Mouse (Mus musculus): ENCODE data around the gene Litaf. TPM values are rescaled to one million over a fixed set of nuclear protein-coding genes. Genes with fewer than 3 reads are reported as not detected.

Gene Litaf
- polyA plus RNA-seq, 1 experiment from 2014 or later, result 39.6 TPM

GRCm38 (mm10) chr16:10991737-10992089 lies 74.2 kb downstream of the Litaf start:
- Histone ChIP-seq H3K4me1 (replicated peaks; ENCODE audit: control insufficient read depth, insufficient read depth, low read length) (peaks cover 6% of the 10 kb centered on the region), H3K4me2 (ENCODE audit: low read length) (peak overlapping the region; percentile 74), H3K4me3 (replicated peaks; ENCODE audit: low read length) (peak overlapping the region; percentile 58), H3K27me3 (replicated peaks; ENCODE audit: control insufficient read depth, insufficient read depth, low read length) (no peaks in the 10 kb centered on the region), H3K36me3 (ENCODE audit: control insufficient read depth, insufficient read depth) (no peaks in the 10 kb centered on the region), H3K27ac (ENCODE audit: low read length) (no peak overlapping the region), H3K9ac (replicated peaks; ENCODE audit: low read depth, low read length) (no peak overlapping the region), H3K9me3 (ENCODE audit: control insufficient read depth, low read length) (peaks cover 6% of the 10 kb centered on the region)
- no peak for ATAC-seq
- 65% methylated on average over 5 of the region's 5 CpGs for WGBS

GRCm38 (mm10) chr16:10990763-10991162 lies 75.2 kb downstream of the Litaf start:
- 97% methylated on average over 4 of the region's 4 CpGs for WGBS
- Histone ChIP-seq H3K27ac (ENCODE audit: low read length) (no peak overlapping the region), H3K4me3 (replicated peaks; ENCODE audit: low read length) (no peak overlapping the region), H3K4me2 (ENCODE audit: low read length) (no peak overlapping the region), H3K4me1 (replicated peaks; ENCODE audit: control insufficient read depth, insufficient read depth, low read length) (peaks cover 6% of the 10 kb centered on the region), H3K27me3 (replicated peaks; ENCODE audit: control insufficient read depth, insufficient read depth, low read length) (no peaks in the 10 kb centered on the region), H3K9me3 (ENCODE audit: control insufficient read depth, low read length) (peaks cover 6% of the 10 kb centered on the region), H3K9ac (replicated peaks; ENCODE audit: low read depth, low read length) (no peak overlapping the region), H3K36me3 (ENCODE audit: control insufficient read depth, insufficient read depth) (no peaks in the 10 kb centered on the region)
- ATAC-seq, result no peak

GRCm38 (mm10) chr16:10989896-10990295 lies 76.1 kb downstream of the Litaf start:
- Histone ChIP-seq H3K36me3 (ENCODE audit: control insufficient read depth, insufficient read depth) (no peaks in the 10 kb centered on the region), H3K9ac (replicated peaks; ENCODE audit: low read depth, low read length) (no peak overlapping the region), H3K27me3 (replicated peaks; ENCODE audit: control insufficient read depth, insufficient read depth, low read length) (no peaks in the 10 kb centered on the region), H3K4me2 (ENCODE audit: low read length) (no peak overlapping the region), H3K27ac (ENCODE audit: low read length) (no peak overlapping the region), H3K4me1 (replicated peaks; ENCODE audit: control insufficient read depth, insufficient read depth, low read length) (peaks cover 6% of the 10 kb centered on the region), H3K9me3 (ENCODE audit: control insufficient read depth, low read length) (peaks cover 6% of the 10 kb centered on the region), H3K4me3 (replicated peaks; ENCODE audit: low read length) (no peak overlapping the region)
- no peak for ATAC-seq
- WGBS, result 91% methylated on average over 4 of the region's 4 CpGs

GRCm38 (mm10) chr16:10989361-10989760 lies 76.6 kb downstream of the Litaf start:
- H3K4me2 ChIP-seq (ENCODE audit: low read length), result no peak overlapping the region
- 98% methylated on average over 6 of the region's 6 CpGs for WGBS
- ATAC-seq, result no peak
- no peaks in the 10 kb centered on the region for H3K36me3 ChIP-seq (ENCODE audit: control insufficient read depth, insufficient read depth)
- H3K4me1 ChIP-seq (replicated peaks; ENCODE audit: control insufficient read depth, insufficient read depth, low read length), result peaks cover 6% of the 10 kb centered on the region
- H3K27me3 ChIP-seq (replicated peaks; ENCODE audit: control insufficient read depth, insufficient read depth, low read length), result no peaks in the 10 kb centered on the region
- no peak overlapping the region for H3K9ac ChIP-seq (replicated peaks; ENCODE audit: low read depth, low read length)
- no peak overlapping the region for H3K27ac ChIP-seq (ENCODE audit: low read length)
- H3K4me3 ChIP-seq (replicated peaks; ENCODE audit: low read length), result no peak overlapping the region
- H3K9me3 ChIP-seq (ENCODE audit: control insufficient read depth, low read length), result peaks cover 6% of the 10 kb centered on the region

GRCm38 (mm10) chr16:10988261-10988660 lies 77.7 kb downstream of the Litaf start:
- Histone ChIP-seq H3K36me3 (ENCODE audit: control insufficient read depth, insufficient read depth) (no peaks in the 10 kb centered on the region), H3K4me2 (ENCODE audit: low read length) (no peak overlapping the region), H3K27ac (ENCODE audit: low read length) (no peak overlapping the region), H3K9ac (replicated peaks; ENCODE audit: low read depth, low read length) (no peak overlapping the region), H3K27me3 (replicated peaks; ENCODE audit: control insufficient read depth, insufficient read depth, low read length) (no peaks in the 10 kb centered on the region), H3K4me3 (replicated peaks; ENCODE audit: low read length) (no peak overlapping the region), H3K9me3 (ENCODE audit: control insufficient read depth, low read length) (peaks cover 6% of the 10 kb centered on the region), H3K4me1 (replicated peaks; ENCODE audit: control insufficient read depth, insufficient read depth, low read length) (no peaks in the 10 kb centered on the region)
- 85% methylated on average over 9 of the region's 9 CpGs for WGBS
- ATAC-seq, result no peak

- H3K27me3 ChIP-seq (replicated peaks; ENCODE audit: control insufficient read depth, insufficient read depth, low read length), result no peaks in the 10 kb centered on the region
- ATAC-seq, result no peak
- no peak overlapping the region for H3K4me2 ChIP-seq (ENCODE audit: low read length)
- 0 out of 2 replicates have a peak, but pooled peaks cover 2% of the 10 kb centered on the region for H3K4me1 ChIP-seq (replicated peaks; ENCODE audit: control insufficient read depth, insufficient read depth, low read length)
- H3K4me3 ChIP-seq (replicated peaks; ENCODE audit: low read length), result no peak overlapping the region
- no peaks in the 10 kb centered on the region for H3K9me3 ChIP-seq (ENCODE audit: control insufficient read depth, low read length)
- no peak overlapping the region for H3K27ac ChIP-seq (ENCODE audit: low read length)
- WGBS, result 86% methylated on average over 5 of the region's 5 CpGs
- H3K9ac ChIP-seq (replicated peaks; ENCODE audit: low read depth, low read length), result no peak overlapping the region
- H3K36me3 ChIP-seq (ENCODE audit: control insufficient read depth, insufficient read depth), result no peaks in the 10 kb centered on the region
These were observed 81.4 kb downstream of the Litaf start for GRCm38 (mm10) chr16:10984534-10984933.

- H3K36me3 ChIP-seq (ENCODE audit: control insufficient read depth, insufficient read depth), result no peaks in the 10 kb centered on the region
- no peak overlapping the region for H3K4me3 ChIP-seq (replicated peaks; ENCODE audit: low read length)
- H3K4me2 ChIP-seq (ENCODE audit: low read length), result no peak overlapping the region
- no peak overlapping the region for H3K27ac ChIP-seq (ENCODE audit: low read length)
- H3K9me3 ChIP-seq (ENCODE audit: control insufficient read depth, low read length), result no peaks in the 10 kb centered on the region
- 74% methylated on average over 7 of the region's 7 CpGs for WGBS
- 0 out of 2 replicates have a peak, but pooled peaks cover 2% of the 10 kb centered on the region for H3K4me1 ChIP-seq (replicated peaks; ENCODE audit: control insufficient read depth, insufficient read depth, low read length)
- no peak overlapping the region for H3K9ac ChIP-seq (replicated peaks; ENCODE audit: low read depth, low read length)
- ATAC-seq, result no peak
- no peaks in the 10 kb centered on the region for H3K27me3 ChIP-seq (replicated peaks; ENCODE audit: control insufficient read depth, insufficient read depth, low read length)
These were observed 84.4 kb downstream of the Litaf start for GRCm38 (mm10) chr16:10981493-10982070.

- H3K27ac ChIP-seq (ENCODE audit: low read length), result no peak overlapping the region
- WGBS, result 59% methylated on average over 11 of the region's 11 CpGs
- no peak overlapping the region for H3K9ac ChIP-seq (replicated peaks; ENCODE audit: low read depth, low read length)
These were observed 86.7 kb downstream of the Litaf start for GRCm38 (mm10) chr16:10979064-10979803.

GRCm38 (mm10) chr16:10977877-10978276 lies 88.1 kb downstream of the Litaf start:
- 0 out of 2 replicates have a peak, but pooled peaks cover 2% of the 10 kb centered on the region for H3K4me1 ChIP-seq (replicated peaks; ENCODE audit: control insufficient read depth, insufficient read depth, low read length)
- no peak overlapping the region for H3K27ac ChIP-seq (ENCODE audit: low read length)
- H3K9me3 ChIP-seq (ENCODE audit: control insufficient read depth, low read length), result no peaks in the 10 kb centered on the region
- no peak overlapping the region for H3K4me3 ChIP-seq (replicated peaks; ENCODE audit: low read length)
- 95% methylated on average over 9 of the region's 9 CpGs for WGBS
- H3K27me3 ChIP-seq (replicated peaks; ENCODE audit: control insufficient read depth, insufficient read depth, low read length), result no peaks in the 10 kb centered on the region
- H3K4me2 ChIP-seq (ENCODE audit: low read length), result no peak overlapping the region
- no peak overlapping the region for H3K9ac ChIP-seq (replicated peaks; ENCODE audit: low read depth, low read length)
- ATAC-seq, result no peak
- H3K36me3 ChIP-seq (ENCODE audit: control insufficient read depth, insufficient read depth), result no peaks in the 10 kb centered on the region

More at GRCm38 (mm10) chr16:10979064-10979803, 86.7 kb downstream of the Litaf start:
- peak; percentile 43 for ATAC-seq
- H3K4me2 ChIP-seq (ENCODE audit: low read length), result no peak overlapping the region
- no peak overlapping the region for H3K4me3 ChIP-seq (replicated peaks; ENCODE audit: low read length)
- H3K4me1 ChIP-seq (replicated peaks; ENCODE audit: control insufficient read depth, insufficient read depth, low read length), result 0 out of 2 replicates have a peak, but pooled peaks cover 2% of the 10 kb centered on the region
- no peaks in the 10 kb centered on the region for H3K27me3 ChIP-seq (replicated peaks; ENCODE audit: control insufficient read depth, insufficient read depth, low read length)
- no peaks in the 10 kb centered on the region for H3K9me3 ChIP-seq (ENCODE audit: control insufficient read depth, low read length)
- no peaks in the 10 kb centered on the region for H3K36me3 ChIP-seq (ENCODE audit: control insufficient read depth, insufficient read depth)

All from forebrain, embryonic 16.5 days (tissue).